15 mouse cellular contexts compared by ENCODE assay signal in genomic region chrX:142560209-142560912, GRCm38 (mm10).
A peak's percentile ranks its signal among the peaks of the same experiment; 100 is the strongest.
DNase-seq lines count a peak whose midpoint lies in the region; ATAC-seq lines count a peak whose summit lies in the region.
"Had no signal": no experiment of that assay in that cellular context is flagged by ENCODE, and none has a peak within 500 bp of the region (broad histone marks: within the 10 kb centered on the region; RNA-seq: fewer than 3 reads in every experiment).

No protein-coding gene starts in this region.

- H3K4me3 ChIP-seq in midbrain, embryonic 16.5 days (ENCODE audit: low read depth, low read length) = no peak overlapping the region
- H3K4me3 ChIP-seq: heart, embryonic 12.5 days; left cerebral cortex, adult 2 months; neural tube, embryonic 13.5 days had no signal

- peak; percentile 42 for DNase-seq in adrenal gland, postnatal 14 days
- no peak for DNase-seq in adrenal gland, adult 8-10 months
- DNase-seq in layer of hippocampus, postnatal 10 days (ENCODE audit: low spot score in 2 of 2) = peak; percentile 16 to 23
- no peak for DNase-seq in layer of hippocampus, adult 9-11 months
- DNase-seq in 3T3-L1 (ENCODE audit: low read depth, low spot score) = peak; percentile 40
- DNase-seq in kidney, adult 8-10 months = peak; percentile 14 to 16
- no peak for DNase-seq in right cerebral cortex, adult 18-20 months
- DNase-seq: right cerebral cortex, postnatal 25 days had no signal

- H3K27me3 ChIP-seq in midbrain, embryonic 16.5 days (ENCODE audit: control insufficient read depth, insufficient read depth, low read depth, low read length) = no peaks in the 10 kb centered on the region
- H3K27me3 ChIP-seq: heart, embryonic 12.5 days had no signal

- H3K4me1 ChIP-seq in midbrain, embryonic 16.5 days (ENCODE audit: control insufficient read depth, insufficient read depth, low read length) = no peaks in the 10 kb centered on the region
- H3K4me1 ChIP-seq: heart, embryonic 12.5 days; neural tube, embryonic 13.5 days had no signal

- H3K9me3 ChIP-seq in midbrain, embryonic 16.5 days (replicated peaks; ENCODE audit: control insufficient read depth, low read length, poor library complexity, severe bottlenecking) = no peaks in the 10 kb centered on the region
- H3K9me3 ChIP-seq: heart, embryonic 12.5 days; neural tube, embryonic 13.5 days had no signal

- no peak overlapping the region for H3K9ac ChIP-seq in midbrain, embryonic 16.5 days (ENCODE audit: low read depth, low read length)
- H3K9ac ChIP-seq: heart, embryonic 12.5 days; liver, embryonic 14.5 days; neural tube, embryonic 13.5 days had no signal

- no peak overlapping the region for H3K27ac ChIP-seq in midbrain, embryonic 16.5 days (ENCODE audit: low read length)
- H3K27ac ChIP-seq: left cerebral cortex, adult 2 months; liver, embryonic 14.5 days; neural tube, embryonic 13.5 days had no signal

- 54% methylated on average over 2 of the region's 2 CpGs for whole genome bisulfite sequencing in midbrain, embryonic 16.5 days

- ATAC-seq in midbrain, embryonic 16.5 days = no peak
- ATAC-seq: hindbrain, embryonic 16.5 days had no signal

- no peak overlapping the region for H3K4me2 ChIP-seq in midbrain, embryonic 16.5 days (ENCODE audit: low read length)
- H3K4me2 ChIP-seq: heart, embryonic 12.5 days; midbrain, embryonic 11.5 days; neural tube, embryonic 13.5 days had no signal

- H3K36me3 ChIP-seq in midbrain, embryonic 16.5 days (ENCODE audit: control insufficient read depth, insufficient read depth, low read length) = no peaks in the 10 kb centered on the region
- H3K36me3 ChIP-seq: heart, embryonic 12.5 days; neural tube, embryonic 13.5 days had no signal

Comparison
In these comparisons a context has a peak if more than half of its experiments do, and no peak if none do; other contexts are left out.
1. DNase-seq: peak in adrenal gland, postnatal 14 days (single experiment), layer of hippocampus, postnatal 10 days (2 of 2), 3T3-L1 (single experiment) and kidney, adult 8-10 months (2 of 2); none in adrenal gland, adult 8-10 months (single experiment), layer of hippocampus, adult 9-11 months (single experiment) and right cerebral cortex, adult 18-20 months (single experiment).